Mouse (Mus musculus) neutrophil, adult 83 days (primary cell): ENCODE results near the gene Izumo4. TPM values are rescaled to one million over a fixed set of nuclear protein-coding genes. Genes with fewer than 3 reads are reported as not detected.

Experiments used
- total RNA-seq, 2 experiments: library from RNA; stranded (reverse); gene quantifications; one replicate each; pipeline ENCODE4 v1.2.4; 2023

Gene Izumo4
- total RNA-seq: 1 to 10 TPM; 8.5 to 10.0 TPM

DNA sequence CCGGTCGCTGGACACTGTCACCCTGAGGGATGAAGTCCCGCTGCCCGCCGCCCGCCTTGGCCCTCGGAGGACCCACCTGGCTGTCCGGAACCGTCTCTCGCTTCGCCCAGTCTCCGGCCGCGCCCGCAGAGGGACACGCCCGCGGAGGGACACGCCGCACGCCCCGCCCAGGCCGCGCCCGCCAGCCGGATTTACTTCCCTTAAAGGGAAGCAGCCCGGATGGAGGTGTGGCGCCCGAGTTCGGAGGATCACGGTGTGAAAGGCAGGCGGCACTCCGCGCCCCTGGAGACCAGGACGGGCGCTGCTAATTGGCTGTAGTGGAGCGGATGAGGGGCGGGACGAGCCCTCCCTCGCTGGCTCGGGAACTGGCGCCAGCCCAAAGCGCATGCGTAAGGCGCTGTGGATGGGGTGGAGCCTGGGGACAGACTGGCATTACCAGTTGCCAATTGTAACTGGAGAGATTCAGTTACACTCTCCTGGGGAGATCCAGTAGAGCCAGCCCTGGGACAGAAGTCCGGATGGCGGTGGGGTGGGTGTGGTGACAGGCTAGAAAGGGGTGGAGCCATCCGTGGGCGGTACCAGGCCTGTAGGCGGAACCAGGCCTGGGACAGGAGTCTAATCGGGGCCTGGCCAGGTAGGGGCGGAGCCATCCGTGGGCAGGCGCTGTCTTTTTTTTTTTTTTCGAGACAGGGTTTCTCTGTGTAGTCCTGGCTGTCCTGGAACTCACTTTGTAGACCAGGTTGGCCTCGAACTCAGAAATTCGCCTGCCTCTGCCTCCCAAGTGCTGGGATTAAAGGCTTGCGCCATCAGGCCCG, at the start of gene Izumo4, which contains the start of gene Mob3a:
Izumo4 (plus strand) TSS at position 464 of the 815 bp plus-strand sequence.
Mob3a (minus strand) TSS at position 257 of the 815 bp plus-strand sequence.

GRCm38 (mm10) chr10:80656863-80657623, 44.9 kb upstream of the Izumo4 start, which contains the start of gene Btbd2:
TSS of gene Btbd2 (minus strand) at chr10:80657071.

GRCm38 (mm10) chr10:80677942-80678436, 24.0 kb upstream of the Izumo4 start, which contains the start of gene Mknk2:
TSS of gene Mknk2 (minus strand) at chr10:80678112.

GRCm38 (mm10) chr10:80742180-80742978, 40.4 kb downstream of the Izumo4 start, which contains the start of gene Ap3d1:
TSS of gene Ap3d1 (minus strand) at chr10:80742264.

DNA sequence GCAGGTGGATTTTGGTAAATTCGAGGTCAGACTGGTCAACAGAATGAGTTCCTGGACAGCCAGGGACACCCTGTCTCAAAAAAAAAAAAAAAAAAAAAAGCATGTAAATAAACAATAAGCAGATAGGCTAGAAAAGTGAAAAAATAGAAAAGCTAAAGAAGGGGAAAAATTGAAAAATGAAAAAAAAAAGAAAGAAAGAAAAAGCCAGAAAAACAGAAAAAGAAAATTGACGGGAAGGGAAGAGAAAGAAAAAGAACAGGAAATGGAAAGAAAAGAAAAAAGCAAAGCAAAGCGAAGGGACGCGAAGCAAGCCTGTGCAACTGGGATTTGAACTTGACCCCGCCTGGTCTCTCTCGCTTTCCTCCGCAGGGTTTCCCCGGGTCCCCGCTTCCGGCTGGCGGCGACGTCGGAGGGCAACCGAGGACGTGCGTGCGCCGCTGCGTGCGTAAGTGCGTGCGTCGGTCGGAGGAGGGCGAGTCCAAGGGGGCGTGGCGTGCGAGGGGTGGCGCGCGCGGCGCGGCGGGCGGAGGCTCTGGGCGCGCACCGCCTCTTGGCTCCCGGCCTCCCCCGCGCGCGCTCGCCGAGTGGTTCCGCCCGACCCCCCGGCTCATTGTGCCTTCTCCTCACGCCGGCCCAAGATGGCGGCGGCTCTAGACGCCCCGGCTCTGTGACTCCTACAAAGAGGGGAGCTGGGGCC, 52.8 kb downstream of the Izumo4 start, which contains the start of gene Dot1l:
Dot1l (plus strand) TSS at position 613 of the 697 bp plus-strand sequence.

Other genes with a start within 250 kb of the Izumo4 start
- not detected for gene Onecut3, start 207.3 kb upstream of the Izumo4 start, total RNA-seq
- under 1 TPM; 0.11 TPM for gene Atp8b3, start 163.1 kb upstream of the Izumo4 start, total RNA-seq
- 10 to 100 TPM; 55.9 to 56.9 TPM for gene Rexo1, start 140.6 kb upstream of the Izumo4 start, total RNA-seq
- gene Klf16, start 124.9 kb upstream of the Izumo4 start, total RNA-seq: 10 to 100 TPM in 1 of 2 experiments, 1 to 10 TPM in 1; 8.4 to 10.7 TPM
- gene Abhd17a, start 111.8 kb upstream of the Izumo4 start, total RNA-seq: 10 to 100 TPM; 40.9 to 44.3 TPM
- gene Scamp4, start 99.3 kb upstream of the Izumo4 start, total RNA-seq: 10 to 100 TPM; 11.1 to 12.5 TPM
- 1 to 10 TPM; 1.3 to 2.9 TPM for gene Adat3, start 99.3 kb upstream of the Izumo4 start, total RNA-seq
- under 1 TPM; 0.29 to 0.70 TPM for gene Gm49322, start 96.2 kb upstream of the Izumo4 start, total RNA-seq
- 100 to 1,000 TPM in 1 of 2 experiments, 10 to 100 TPM in 1; 96.3 to 120 TPM for gene Csnk1g2, start 79.3 kb upstream of the Izumo4 start, total RNA-seq
- 10 to 100 TPM; 19.2 to 23.8 TPM for gene Btbd2, start 45.1 kb upstream of the Izumo4 start, total RNA-seq
- gene Mknk2, start 24.1 kb upstream of the Izumo4 start, total RNA-seq: 100 to 1,000 TPM; 187 to 191 TPM
- 100 to 1,000 TPM; 124 TPM for gene Mob3a, start 207 bp upstream of the Izumo4 start, total RNA-seq
- gene Ap3d1, start 40.1 kb downstream of the Izumo4 start, total RNA-seq: 10 to 100 TPM; 91.5 to 95.8 TPM
- gene Dot1l, start 53.0 kb downstream of the Izumo4 start, total RNA-seq: 10 to 100 TPM; 30.9 to 33.4 TPM
- 10 to 100 TPM; 44.1 to 48.2 TPM for gene Sf3a2, start 96.0 kb downstream of the Izumo4 start, total RNA-seq
- gene Plekhj1, start 96.4 kb downstream of the Izumo4 start, total RNA-seq: 10 to 100 TPM; 70.8 to 77.6 TPM
- gene Amh, start 103.1 kb downstream of the Izumo4 start, total RNA-seq: 1 to 10 TPM in 1 of 2 experiments, under 1 TPM in 1; 0.94 to 1.1 TPM
- not detected for gene Jsrp1, start 111.3 kb downstream of the Izumo4 start, total RNA-seq
- gene Oaz1, start 124.5 kb downstream of the Izumo4 start, total RNA-seq: 100 to 1,000 TPM; 551 to 600 TPM
- not detected for gene Lingo3, start 141.9 kb downstream of the Izumo4 start, total RNA-seq
- 10 to 100 TPM; 14.4 to 14.7 TPM for gene Lsm7, start 153.0 kb downstream of the Izumo4 start, total RNA-seq
- 10 to 100 TPM; 23.9 to 34.6 TPM for gene Sppl2b, start 153.1 kb downstream of the Izumo4 start, total RNA-seq
- not detected for gene Tmprss9, start 169.7 kb downstream of the Izumo4 start, total RNA-seq
- gene Timm13, start 198.8 kb downstream of the Izumo4 start, total RNA-seq: 10 to 100 TPM; 46.4 to 48.9 TPM
- gene Lmnb2, start 216.1 kb downstream of the Izumo4 start, total RNA-seq: 10 to 100 TPM; 22.0 to 24.2 TPM
- 10 to 100 TPM; 27.4 to 30.8 TPM for gene Gadd45b, start 227.9 kb downstream of the Izumo4 start, total RNA-seq